Mouse (Mus musculus) stomach, embryonic 16.5 days (tissue): ENCODE data around the gene Edc3. TPM values are rescaled to one million over a fixed set of nuclear protein-coding genes. Genes with fewer than 3 reads are reported as not detected.
"Not testable (repeated sequence)": the region's sequence is repeated elsewhere in the genome, so short reads cannot be mapped to it uniquely, and the experiment has no call there.

Source experiments
- ATAC-seq: fragments of 200-750 bp; cut with Nextera tagmentation; 2 replicates; pipeline ENCODE4 v1.8.0; 2017; ENCODE audit warnings: moderate number of reproducible peaks, moderate TSS enrichment; ENCODE audit not compliant: insufficient read depth, low FRiP score
- H3K27ac ChIP-seq: fragments of 300-500 bp; sonication (generic); 2 replicates; pipeline ENCODE4 v1.5.1; 2014; ENCODE audit warnings: low read length
- H3K27me3 ChIP-seq: fragments of 300-500 bp; sonication (generic); 2 replicates; pipeline ENCODE4 v1.6.1; 2014; ENCODE audit warnings: low read length, control low read depth, mixed read lengths; ENCODE audit not compliant: control insufficient read depth, insufficient read depth
- H3K36me3 ChIP-seq: fragments of 300-500 bp; sonication (generic); 2 replicates; pipeline ENCODE4 v1.6.1; 2014; ENCODE audit warnings: low read length; ENCODE audit not compliant: control insufficient read depth, insufficient read depth
- H3K4me1 ChIP-seq: fragments of 300-500 bp; sonication (generic); 2 replicates; pipeline ENCODE4 v1.6.1; 2014; ENCODE audit warnings: low read length, control low read depth, mixed read lengths; ENCODE audit not compliant: control insufficient read depth, insufficient read depth
- H3K4me2 ChIP-seq: fragments of 300-500 bp; sonication (generic); 2 replicates; pipeline ENCODE4 v1.6.1; 2014; ENCODE audit warnings: low read depth, low read length, mixed read lengths
- H3K4me3 ChIP-seq: fragments of 300-500 bp; sonication (generic); replicated peaks from 2 replicates; pipeline ENCODE4 v1.5.1; 2014; ENCODE audit warnings: mild to moderate bottlenecking, low read length
- H3K9ac ChIP-seq: fragments of 300-500 bp; sonication (generic); 2 replicates; pipeline ENCODE4 v1.6.1; 2014; ENCODE audit warnings: low read length
- H3K9me3 ChIP-seq: fragments of 300-500 bp; sonication (generic); replicated peaks from 2 replicates; pipeline ENCODE4 v1.6.1; 2016; ENCODE audit warnings: low read length, control low read depth; ENCODE audit not compliant: control insufficient read depth
- WGBS: fragments of 180-500 bp; shearing (Covaris S2); extraction: QIAGEN DNeasy Blood & Tissue Kit; methylation state at CpG from one replicate; pipeline ENCODE4 v1.1.7; 2014; 5-methylcytosine and 5-hydroxymethylcytosine counted together
- polyA plus RNA-seq: library from polyadenylated mRNA; unstranded; fragments of >200 nt; fragmentation: Nextera tagmentation; extraction: Ambion mirVana; gene quantifications from 2 replicates; pipeline ENCODE4 v1.2.1, GENCODE M21; 2015

The Edc3 gene
- polyA plus RNA-seq, 1 experiment from 2014 or later, result 28.6 TPM

- Histone ChIP-seq H3K4me2 (no peak overlapping the region), H3K9me3 (no peaks in the 10 kb centered on the region), H3K27me3 (peaks cover 24% of the 10 kb centered on the region), H3K27ac (no peak overlapping the region), H3K9ac (no peak overlapping the region), H3K4me3 (no peak overlapping the region), H3K4me1 (peaks cover 14% of the 10 kb centered on the region), H3K36me3 (no peaks in the 10 kb centered on the region)
- ATAC-seq, result no peak
- WGBS, result 84% methylated on average over 2 of the region's 2 CpGs
Measured at GRCm38 (mm10) chr9:57694108-57694507, 14.2 kb upstream of the Edc3 start.

- H3K4me2 ChIP-seq, result peak overlapping the region; percentile 70
- peak; percentile 29; the same call in 1 of the 2 replicates for ATAC-seq
- H3K4me1 ChIP-seq, result peaks cover 14% of the 10 kb centered on the region
- H3K27me3 ChIP-seq, result peaks cover 24% of the 10 kb centered on the region
- H3K9ac ChIP-seq, result peak overlapping the region; percentile 47
- no peak overlapping the region for H3K27ac ChIP-seq
- no peaks in the 10 kb centered on the region for H3K36me3 ChIP-seq
- WGBS, result 2% methylated on average over 42 of the region's 42 CpGs
- no peaks in the 10 kb centered on the region for H3K9me3 ChIP-seq
- peak overlapping the region; percentile 45 for H3K4me3 ChIP-seq
Measured at GRCm38 (mm10) chr9:57696380-57697285, 11.7 kb upstream of the Edc3 start.

GRCm38 (mm10) chr9:57697380-57697779, 11.0 kb upstream of the Edc3 start:
- no peak overlapping the region for H3K4me3 ChIP-seq
- 21% methylated on average over 4 of the region's 4 CpGs for WGBS

GRCm38 (mm10) chr9:57698466-57699150, 9.7 kb upstream of the Edc3 start:
- Histone ChIP-seq H3K4me1 (peaks cover 14% of the 10 kb centered on the region), H3K9me3 (no peaks in the 10 kb centered on the region), H3K36me3 (no peaks in the 10 kb centered on the region), H3K4me2 (no peak overlapping the region), H3K27ac (no peak overlapping the region), H3K27me3 (peaks cover 24% of the 10 kb centered on the region), H3K4me3 (no peak overlapping the region), H3K9ac (no peak overlapping the region)
- ATAC-seq, result no peak
- WGBS, result 83% methylated on average over 1 of the region's 1 CpGs

More at GRCm38 (mm10) chr9:57697380-57697779, 11.0 kb upstream of the Edc3 start:
- H3K27ac ChIP-seq, result no peak overlapping the region
- no peaks in the 10 kb centered on the region for H3K36me3 ChIP-seq
- peaks cover 14% of the 10 kb centered on the region for H3K4me1 ChIP-seq
- no peak overlapping the region for H3K4me2 ChIP-seq
- H3K9me3 ChIP-seq, result no peaks in the 10 kb centered on the region
- ATAC-seq, result peak; percentile 25; the same call in 1 of the 2 replicates
- no peak overlapping the region for H3K9ac ChIP-seq
- H3K27me3 ChIP-seq, result peaks cover 24% of the 10 kb centered on the region

- ATAC-seq, result no peak
- peaks cover 7% of the 10 kb centered on the region; the same call in 1 of the 2 replicates for H3K9me3 ChIP-seq
- 87% methylated on average over 3 of the region's 3 CpGs for WGBS
Measured at GRCm38 (mm10) chr9:57706496-57706895, 1.8 kb upstream of the Edc3 start.

GRCm38 (mm10) chr9:57708720-57709274, 457 bp downstream of the Edc3 start:
- H3K4me1 ChIP-seq, result peaks cover 8% of the 10 kb centered on the region
- 2% methylated on average over 38 of the region's 39 CpGs for WGBS
- H3K27ac ChIP-seq, result peak overlapping the region; percentile 89
- H3K9ac ChIP-seq, result peak overlapping the region; percentile 93
- peak overlapping the region; percentile 94 for H3K4me3 ChIP-seq
- peaks cover 7% of the 10 kb centered on the region; the same call in 1 of the 2 replicates for H3K36me3 ChIP-seq
- H3K27me3 ChIP-seq, result no peaks in the 10 kb centered on the region
- peak overlapping the region; percentile 79 for H3K4me2 ChIP-seq
- peak; percentile 60; the same call in 1 of the 2 replicates for ATAC-seq
- H3K9me3 ChIP-seq, result peaks cover 7% of the 10 kb centered on the region; the same call in 1 of the 2 replicates

More at GRCm38 (mm10) chr9:57706496-57706895, 1.8 kb upstream of the Edc3 start:
- Histone ChIP-seq H3K4me1 (peaks cover 8% of the 10 kb centered on the region), H3K9ac (no peak overlapping the region), H3K27ac (no peak overlapping the region), H3K4me2 (no peak overlapping the region), H3K4me3 (no peak overlapping the region), H3K27me3 (no peaks in the 10 kb centered on the region), H3K36me3 (no peaks in the 10 kb centered on the region)

- H3K9me3 ChIP-seq, H3K4me2 ChIP-seq, H3K27ac ChIP-seq, H3K4me3 ChIP-seq, H3K4me1 ChIP-seq, ATAC-seq, H3K9ac ChIP-seq, H3K27me3 ChIP-seq: not testable (repeated sequence)
- H3K36me3 ChIP-seq, result peaks cover 15% of the 10 kb centered on the region; the same call in 1 of the 2 replicates
- WGBS, result 81% methylated on average over 5 of the region's 5 CpGs
Measured at GRCm38 (mm10) chr9:57710214-57710613, 1.9 kb downstream of the Edc3 start.

GRCm38 (mm10) chr9:57712194-57712593, 3.9 kb downstream of the Edc3 start:
- H3K27ac ChIP-seq, result no peak overlapping the region
- WGBS, result 71% methylated on average over 2 of the region's 2 CpGs
- ATAC-seq, result no peak
- H3K9ac ChIP-seq, result no peak overlapping the region
- peaks cover 7% of the 10 kb centered on the region; the same call in 1 of the 2 replicates for H3K9me3 ChIP-seq
- peaks cover 21% of the 10 kb centered on the region for H3K36me3 ChIP-seq
- peaks cover 8% of the 10 kb centered on the region for H3K4me1 ChIP-seq
- no peak overlapping the region for H3K4me2 ChIP-seq
- no peaks in the 10 kb centered on the region for H3K27me3 ChIP-seq
- no peak overlapping the region for H3K4me3 ChIP-seq
